Mouse (Mus musculus) Patski (cell line): Measurements from ENCODE around the gene Adgrd1. TPM values are rescaled to one million over a fixed set of nuclear protein-coding genes. Genes with fewer than 3 reads are reported as not detected.
A peak's percentile ranks its signal among the peaks of the same experiment; 100 is the strongest.

Experiments used
- ATAC-seq: fragments of 100-300 bp; one replicate; pipeline ENCODE4 v1.8.0; 2021
- CTCF ChIA-PET: fragments of 350-600 bp; sonication (Branson Sonifier 250); formaldehyde crosslinking; loops from one replicate; lab custom pipeline; 2022; ENCODE audit warnings: inconsistent platforms; lab: Charles Lee
- POLR2A ChIA-PET: fragments of 350-600 bp; sonication (Branson Sonifier 250); formaldehyde crosslinking; loops from one replicate; lab custom pipeline; 2022; ENCODE audit warnings: antibody characterized with exemption, inconsistent platforms; lab: Charles Lee
- DNase-seq: peaks from one replicate; pipeline ENCODE4 v3.0.0-alpha.2; 2011; ENCODE audit warnings: low read depth, low spot score
- H3K27me3 ChIP-seq: fragments of 371-371 bp; one replicate; pipeline ENCODE4 v1.5.1; 2021
- CTCF ChIP-seq: fragments of 100-300 bp; IDR thresholded peaks from one replicate; pipeline ENCODE4 v1.5.1; 2021
- in situ Hi-C: fragments of 300-500 bp; cut with MboI; formaldehyde crosslinking; loops from 3 replicates; pipeline ENCODE4 v1.11.1; 2018; ENCODE audit warnings: low pct_unique_long_range_greater_than_20kb, mixed read lengths
- polyA plus RNA-seq: library from polyadenylated mRNA; unstranded; gene quantifications from one replicate; pipeline ENCODE4 v1.2.3, GENCODE M21; 2021

Gene Adgrd1
- 0.01 TPM for polyA plus RNA-seq

- DNase-seq (no peak), ATAC-seq (no peak)
- no peak for TF ChIP-seq CTCF
- H3K27me3 ChIP-seq = peaks cover 25% of the 10 kb centered on the region
- in situ Hi-C loops = no loop called here
- ChIA-PET CTCF (no interaction called here), POLR2A (no interaction called here)
These were observed at the start of gene Adgrd1 for GRCm38 (mm10) chr5:129096511-129096910. Gene Adgrd1 (plus strand): TSS chr5:129096750.

GRCm38 (mm10) chr5:129049372-129049771, 47.2 kb upstream of the Adgrd1 start:
- in situ Hi-C loops = no loop called here
- H3K27me3 ChIP-seq = peaks cover 25% of the 10 kb centered on the region
- TF ChIP-seq CTCF = no peak
- no peak for DNase-seq
- CTCF ChIA-PET = no interaction called here
- POLR2A ChIA-PET = no interaction called here
- ATAC-seq = no peak

GRCm38 (mm10) chr5:129051910-129052309, 44.6 kb upstream of the Adgrd1 start:
- in situ Hi-C loops = loop anchor here (25.0 kb wide), 1 partner anchor 335 kb away; no protein-coding TSS in a partner anchor
- DNase-seq = no peak
- ChIA-PET POLR2A (no interaction called here), CTCF (no interaction called here)
- peak; percentile 18 for TF ChIP-seq CTCF
- ATAC-seq = no peak
- peaks cover 23% of the 10 kb centered on the region for H3K27me3 ChIP-seq

DNA sequence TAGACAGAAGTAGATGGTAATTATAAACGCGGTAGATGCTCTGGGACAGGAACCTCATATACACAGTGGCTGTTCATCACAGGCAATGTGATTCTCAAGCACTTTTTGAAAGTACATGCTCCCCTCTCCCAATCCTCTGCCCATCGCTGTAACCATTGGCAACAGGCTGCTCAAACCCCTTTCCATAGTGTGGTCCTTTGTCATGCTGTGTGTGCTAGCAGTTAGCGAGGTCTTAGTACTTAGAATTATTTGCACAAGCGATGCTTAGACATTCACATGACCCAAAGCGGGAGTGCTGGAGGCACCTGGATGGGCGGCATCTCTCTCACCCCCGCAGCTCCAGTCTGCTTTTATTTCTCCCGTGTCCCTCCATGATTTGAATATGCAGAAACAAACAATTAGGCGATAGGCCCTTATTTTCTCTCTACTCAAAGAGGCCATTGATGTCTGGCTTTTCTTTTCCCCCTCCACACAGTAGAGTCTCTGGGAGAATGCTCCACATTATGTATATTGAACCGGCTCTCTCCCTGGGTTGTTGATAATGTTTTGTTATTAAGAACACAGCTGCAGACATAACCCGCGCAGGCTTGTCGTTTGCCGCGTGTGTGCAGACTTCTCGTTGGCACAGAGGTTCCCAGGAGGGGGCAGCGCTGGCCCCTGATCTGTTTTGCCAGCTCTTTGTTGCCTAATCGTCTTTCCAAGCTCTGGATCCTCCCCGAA, 43.8 kb upstream of the Adgrd1 start:
- POLR2A ChIA-PET = no interaction called here
- peaks cover 24% of the 10 kb centered on the region for H3K27me3 ChIP-seq
- in situ Hi-C loops = loop anchor here (25.0 kb wide), 1 partner anchor 335 kb away; no protein-coding TSS in a partner anchor
- no peak for DNase-seq
- TF ChIP-seq CTCF = no peak
- CTCF ChIA-PET = no interaction called here
- no peak for ATAC-seq

- in situ Hi-C loops = loop anchor here (25.0 kb wide), 1 partner anchor 333 kb away; no protein-coding TSS in a partner anchor
- no peak for TF ChIP-seq CTCF
- peaks cover 20% of the 10 kb centered on the region for H3K27me3 ChIP-seq
- DNase-seq = no peak
- ChIA-PET CTCF (no interaction called here), POLR2A (no interaction called here)
- ATAC-seq = no peak
These were observed 41.8 kb upstream of the Adgrd1 start for GRCm38 (mm10) chr5:129054675-129055284.

GRCm38 (mm10) chr5:129059116-129059515, 37.4 kb upstream of the Adgrd1 start:
- POLR2A ChIA-PET = interaction anchor here (0.6 kb wide), 3 partner anchors 13 to 537 kb away, joined by 4 read pairs; no protein-coding TSS in a partner anchor
- ATAC-seq = peak; percentile 40
- CTCF ChIA-PET = interaction anchor here (1.0 to 1.5 kb wide), 3 partner anchors 28 to 534 kb away, joined by 3 to 7 read pairs (median 6); no protein-coding TSS in a partner anchor
- no peak for DNase-seq
- in situ Hi-C loops = loop anchor here (25.0 kb wide), 1 partner anchor 328 kb away; no protein-coding TSS in a partner anchor
- peaks cover 18% of the 10 kb centered on the region for H3K27me3 ChIP-seq
- peak; percentile 59 for TF ChIP-seq CTCF

- peak; percentile 92 for TF ChIP-seq CTCF
- ATAC-seq (no peak), DNase-seq (no peak)
- POLR2A ChIA-PET = no interaction called here
- in situ Hi-C loops = loop anchor here (5.0 to 25.0 kb wide), 2 partner anchors 326 to 526 kb away; no protein-coding TSS in a partner anchor
- CTCF ChIA-PET = interaction anchor here (1.6 to 2.7 kb wide), 2 partner anchors 461 to 524 kb away, joined by 4 to 11 read pairs; no protein-coding TSS in a partner anchor
- peaks cover 17% of the 10 kb centered on the region for H3K27me3 ChIP-seq
These were observed 35.0 kb upstream of the Adgrd1 start for GRCm38 (mm10) chr5:129061579-129061978.

GRCm38 (mm10) chr5:129063037-129063791, 33.3 kb upstream of the Adgrd1 start:
- CTCF ChIA-PET = interaction anchor here (0.8 to 2.7 kb wide), 12 partner anchors 10 to 530 kb away, joined by 3 to 11 read pairs (median 4); no protein-coding TSS in a partner anchor
- POLR2A ChIA-PET = interaction anchor here (0.7 kb wide), 1 partner anchor 58 kb away, joined by 3 read pairs; no protein-coding TSS in a partner anchor
- DNase-seq (no peak), ATAC-seq (no peak)
- peak; percentile 84 for TF ChIP-seq CTCF
- in situ Hi-C loops = loop anchor here (5.0 to 25.0 kb wide), 2 partner anchors 324 to 524 kb away; no protein-coding TSS in a partner anchor
- peaks cover 10% of the 10 kb centered on the region for H3K27me3 ChIP-seq

- POLR2A ChIA-PET = interaction anchor here (1.9 kb wide), 1 partner anchor 520 kb away, joined by 4 read pairs; the partner anchor contains the start of gene Mmp17
- ATAC-seq (no peak), DNase-seq (no peak)
- CTCF ChIA-PET = interaction anchor here (1.4 to 1.7 kb wide), 3 partner anchors 17 to 56 kb away, joined by 4 to 8 read pairs (median 4); no protein-coding TSS in a partner anchor
- TF ChIP-seq CTCF = no peak
- in situ Hi-C loops = loop anchor here (5.0 to 25.0 kb wide), 2 partner anchors 324 to 524 kb away; no protein-coding TSS in a partner anchor
- H3K27me3 ChIP-seq = peaks cover 8% of the 10 kb centered on the region
These were observed 32.8 kb upstream of the Adgrd1 start for GRCm38 (mm10) chr5:129063792-129064087.

GRCm38 (mm10) chr5:129064186-129064585, 32.4 kb upstream of the Adgrd1 start:
- H3K27me3 ChIP-seq = peaks cover 8% of the 10 kb centered on the region
- no peak for DNase-seq
- ChIA-PET POLR2A (interaction anchor here (0.6 to 1.9 kb wide), 2 partner anchors 186 to 520 kb away, joined by 4 read pairs; partner anchors contain the start of gene Mmp17), CTCF (interaction anchor here (1.5 kb wide), 1 partner anchor 57 kb away, joined by 4 read pairs; no protein-coding TSS in a partner anchor)
- no peak for ATAC-seq
- no peak for TF ChIP-seq CTCF
- in situ Hi-C loops = loop anchor here (5.0 to 25.0 kb wide), 2 partner anchors 323 to 523 kb away; no protein-coding TSS in a partner anchor
